Mouse (Mus musculus) stomach, postnatal 0 days (tissue): ENCODE measurements around the gene Ccdc136. TPM values are rescaled to one million over a fixed set of nuclear protein-coding genes. Genes with fewer than 3 reads are reported as not detected.

ENCODE experiments used
- ATAC-seq: fragments of 200-750 bp; cut with Nextera tagmentation; 2 replicates; pipeline ENCODE4 v1.8.0; 2017; ENCODE audit not compliant: low FRiP score, low TSS enrichment
- DNase-seq: peaks from one replicate; pipeline ENCODE4 v3.0.0-alpha.2; 2016; ENCODE audit warnings: low spot score
- H3K27ac ChIP-seq: fragments of 300-500 bp; sonication (generic); replicated peaks from 2 replicates; pipeline ENCODE4 v1.5.1; 2014; ENCODE audit warnings: mild to moderate bottlenecking, control low read depth
- H3K27me3 ChIP-seq: fragments of 300-500 bp; sonication (generic); 2 replicates; pipeline ENCODE4 v1.6.1; 2014; ENCODE audit warnings: low read length; ENCODE audit not compliant: control insufficient read depth, insufficient read depth
- H3K36me3 ChIP-seq: fragments of 300-500 bp; sonication (generic); 2 replicates; pipeline ENCODE4 v1.6.1; 2014; ENCODE audit warnings: low read length, mixed read lengths; ENCODE audit not compliant: control insufficient read depth, insufficient read depth
- H3K4me1 ChIP-seq: fragments of 300-500 bp; sonication (generic); replicated peaks from 2 replicates; pipeline ENCODE4 v1.6.1; 2014; ENCODE audit warnings: antibody characterized with exemption; ENCODE audit not compliant: control insufficient read depth, insufficient read depth
- H3K4me2 ChIP-seq: fragments of 300-500 bp; sonication (generic); replicated peaks from 2 replicates; pipeline ENCODE4 v1.6.1; 2014; ENCODE audit warnings: low read depth, mild to moderate bottlenecking, control low read depth, moderate library complexity
- H3K4me3 ChIP-seq: fragments of 300-500 bp; sonication (generic); 2 replicates; pipeline ENCODE4 v1.5.1; 2014; ENCODE audit warnings: low read depth, low read length, control low read depth
- H3K9ac ChIP-seq: fragments of 300-500 bp; sonication (generic); 2 replicates; pipeline ENCODE4 v1.6.1; 2014; ENCODE audit warnings: mild to moderate bottlenecking, low read length, control low read depth, mixed read lengths
- H3K9me3 ChIP-seq: fragments of 300-500 bp; sonication (generic); 2 replicates; pipeline ENCODE4 v1.6.1; 2016; ENCODE audit warnings: low read length; ENCODE audit not compliant: control insufficient read depth
- CTCF ChIP-seq: IDR thresholded peaks from 2 replicates; pipeline ENCODE4 v1.5.1; 2016; ENCODE audit warnings: antibody characterized with exemption, low read depth, mild to moderate bottlenecking, moderate library complexity
- EP300 ChIP-seq: optimal IDR thresholded peaks from 2 replicates; pipeline ENCODE3; 2016; ENCODE audit warnings: antibody characterized with exemption
- WGBS: fragments of 180-500 bp; shearing (Covaris S2); extraction: QIAGEN DNeasy Blood & Tissue Kit; methylation state at CpG from one replicate; pipeline ENCODE4 v1.1.7; 2014; 5-methylcytosine and 5-hydroxymethylcytosine counted together
- polyA plus RNA-seq: library from polyadenylated mRNA; unstranded; fragments of >200 nt; fragmentation: Nextera tagmentation; extraction: Ambion mirVana; gene quantifications from 2 replicates; pipeline ENCODE4 v1.2.1, GENCODE M21; 2015

The Ccdc136 gene
- polyA plus RNA-seq, 1 experiment from 2014 or later = 12.6 TPM

DNA sequence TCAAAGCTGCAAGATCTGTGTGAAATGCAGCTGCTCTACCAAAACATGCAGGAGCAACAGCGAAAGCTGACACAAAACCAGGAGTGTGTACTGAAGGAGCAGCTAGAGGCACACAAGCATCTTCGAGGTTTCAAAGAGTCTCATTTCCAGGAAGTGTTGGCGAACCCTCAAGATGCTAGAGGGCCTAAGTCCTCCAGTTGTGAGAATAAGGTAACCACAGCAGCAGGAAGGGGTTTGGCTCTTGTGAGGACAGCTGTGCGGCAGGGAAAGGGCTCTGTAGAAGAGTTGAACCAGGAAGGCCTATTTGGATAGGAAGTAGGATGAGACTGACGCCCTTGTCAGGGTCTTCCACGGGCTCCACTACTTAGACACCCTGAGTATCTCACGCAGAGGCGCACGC lies 19.3 kb downstream of the Ccdc136 start:
- H3K36me3 ChIP-seq = no peaks in the 10 kb centered on the region; the same call in 1 of the 2 replicates
- no peak overlapping the region for H3K4me3 ChIP-seq
- no peaks in the 10 kb centered on the region for H3K4me1 ChIP-seq
- no peak for DNase-seq
- no peak overlapping the region for H3K4me2 ChIP-seq
- H3K27ac ChIP-seq = no peak overlapping the region
- H3K9ac ChIP-seq = no peak overlapping the region
- H3K9me3 ChIP-seq = no peaks in the 10 kb centered on the region
- WGBS = 77% methylated on average over 9 of the region's 9 CpGs
- ATAC-seq = no peak
- no peaks in the 10 kb centered on the region for H3K27me3 ChIP-seq
- no peak for TF ChIP-seq EP300
- TF ChIP-seq CTCF = no peak

DNA sequence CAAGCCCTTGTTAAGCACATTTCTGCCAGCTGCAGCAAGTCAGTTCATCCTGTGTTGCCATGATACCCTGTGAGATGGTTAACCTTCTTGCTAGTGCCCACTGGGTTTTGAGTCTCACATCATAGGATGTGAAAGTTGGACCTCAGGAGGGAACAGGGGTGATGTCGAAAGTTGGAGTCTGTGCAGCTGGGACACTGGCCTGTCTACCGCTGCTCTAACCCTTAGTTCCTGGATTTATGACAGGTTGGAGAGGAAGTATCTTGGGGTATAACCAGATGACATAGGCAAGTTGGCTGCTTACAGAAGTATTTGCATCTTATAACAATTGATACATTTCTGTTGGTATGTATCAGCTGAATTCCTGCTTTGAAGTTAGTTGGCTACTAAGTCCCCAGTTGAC lies 24.5 kb downstream of the Ccdc136 start:
- 89% methylated on average over 2 of the region's 2 CpGs for WGBS
- Histone ChIP-seq H3K9ac (no peak overlapping the region), H3K27me3 (no peaks in the 10 kb centered on the region), H3K4me3 (no peak overlapping the region), H3K36me3 (no peaks in the 10 kb centered on the region), H3K4me1 (no peaks in the 10 kb centered on the region), H3K27ac (no peak overlapping the region), H3K9me3 (no peaks in the 10 kb centered on the region), H3K4me2 (no peak overlapping the region)
- DNase-seq (no peak), ATAC-seq (no peak)
- TF ChIP-seq EP300 (no peak), CTCF (no peak)

- no peaks in the 10 kb centered on the region for H3K4me1 ChIP-seq
- no peaks in the 10 kb centered on the region for H3K36me3 ChIP-seq
- WGBS = 84% methylated on average over 8 of the region's 8 CpGs
- TF ChIP-seq CTCF = no peak
- no peak for TF ChIP-seq EP300
- no peak overlapping the region for H3K4me3 ChIP-seq
- ATAC-seq (no peak), DNase-seq (no peak)
- no peaks in the 10 kb centered on the region for H3K27me3 ChIP-seq
- no peaks in the 10 kb centered on the region for H3K9me3 ChIP-seq
- no peak overlapping the region for H3K9ac ChIP-seq
- H3K27ac ChIP-seq = no peak overlapping the region
- no peak overlapping the region for H3K4me2 ChIP-seq
Observed at GRCm38 (mm10) chr6:29425118-29425517, 29.0 kb downstream of the Ccdc136 start.

DNA sequence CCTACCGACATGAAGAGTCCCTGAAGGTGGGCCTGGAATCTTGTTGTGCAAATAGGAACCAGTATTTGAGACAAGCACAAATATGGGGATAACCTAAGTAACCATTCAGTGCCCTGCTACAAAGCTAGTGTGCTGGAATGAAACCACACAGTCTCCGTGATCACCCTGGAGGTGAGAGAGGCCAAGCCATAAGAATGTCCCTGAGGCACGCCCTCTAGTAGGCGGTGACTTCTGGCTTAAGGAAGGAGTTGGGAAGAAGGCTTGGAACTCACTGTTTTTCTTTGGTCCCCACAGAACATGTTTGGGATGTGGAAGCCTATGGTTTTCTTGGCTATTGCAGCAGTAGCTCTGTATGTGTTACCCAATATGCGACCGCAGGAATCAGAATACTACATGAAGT lies 30.2 kb downstream of the Ccdc136 start:
- H3K9ac ChIP-seq = no peak overlapping the region
- TF ChIP-seq CTCF (no peak), EP300 (no peak)
- no peak overlapping the region for H3K27ac ChIP-seq
- H3K36me3 ChIP-seq = no peaks in the 10 kb centered on the region
- H3K4me2 ChIP-seq = no peak overlapping the region
- 59% methylated on average over 6 of the region's 6 CpGs for WGBS
- no peaks in the 10 kb centered on the region for H3K9me3 ChIP-seq
- H3K27me3 ChIP-seq = no peaks in the 10 kb centered on the region
- H3K4me1 ChIP-seq = no peaks in the 10 kb centered on the region
- ATAC-seq (no peak), DNase-seq (no peak)
- no peak overlapping the region for H3K4me3 ChIP-seq

GRCm38 (mm10) chr6:29428171-29428570 lies 32.1 kb downstream of the Ccdc136 start:
- ATAC-seq (no peak), DNase-seq (no peak)
- Histone ChIP-seq H3K9me3 (no peaks in the 10 kb centered on the region), H3K4me3 (no peak overlapping the region), H3K4me1 (no peaks in the 10 kb centered on the region), H3K4me2 (no peak overlapping the region), H3K36me3 (no peaks in the 10 kb centered on the region), H3K27ac (no peak overlapping the region), H3K9ac (no peak overlapping the region), H3K27me3 (no peaks in the 10 kb centered on the region)
- TF ChIP-seq EP300 (no peak), CTCF (no peak)
- 59% methylated on average over 4 of the region's 4 CpGs for WGBS

GRCm38 (mm10) chr6:29430681-29431420 lies 34.7 kb downstream of the Ccdc136 start:
- ATAC-seq (no peak), DNase-seq (peak; percentile 12)
- no peak overlapping the region for H3K27ac ChIP-seq
- H3K27me3 ChIP-seq = peaks cover 3% of the 10 kb centered on the region; the same call in 1 of the 2 replicates
- no peak for TF ChIP-seq EP300
- peak; percentile 14; the same call in 1 of the 2 replicates for TF ChIP-seq CTCF
- H3K36me3 ChIP-seq = no peaks in the 10 kb centered on the region
- WGBS = 59% methylated on average over 15 of the region's 15 CpGs
- H3K9ac ChIP-seq = no peak overlapping the region
- no peaks in the 10 kb centered on the region for H3K4me1 ChIP-seq
- H3K9me3 ChIP-seq = no peaks in the 10 kb centered on the region
- no peak overlapping the region for H3K4me2 ChIP-seq
- no peak overlapping the region for H3K4me3 ChIP-seq
